Mouse (Mus musculus): ENCODE measurements around the gene Gng11.

Gng11 gene

GRCm38 (mm10) chr6:4003890-4004306, at the start of gene Gng11:
Gene Gng11, plus strand, starts transcription at chr6:4003904.
- no peak for DNase-seq (ENCODE audit: low read depth in 1 of 2, low spot score in 2 of 2)

GRCm38 (mm10) chr6:3954969-3955368, 48.7 kb upstream of the Gng11 start:
- DNase-seq (ENCODE audit: low read depth in 1 of 2, low spot score in 2 of 2), result no peak

GRCm38 (mm10) chr6:3967676-3968626, 35.8 kb upstream of the Gng11 start:
- peak in 1 of 2 experiments; percentile 3 for DNase-seq (ENCODE audit: low read depth in 1 of 2, low spot score in 2 of 2)

GRCm38 (mm10) chr6:3973679-3974078, 30.0 kb upstream of the Gng11 start:
- DNase-seq (ENCODE audit: low read depth in 1 of 2, low spot score in 2 of 2), result no peak

- DNase-seq (ENCODE audit: low read depth in 1 of 2, low spot score in 2 of 2), result no peak
Observed at GRCm38 (mm10) chr6:3982661-3983284, 20.9 kb upstream of the Gng11 start.

GRCm38 (mm10) chr6:3988750-3989149, 15.0 kb upstream of the Gng11 start, which contains the start of gene Tfpi2:
Gene Tfpi2, minus strand, starts transcription at chr6:3988919.
- DNase-seq (ENCODE audit: low read depth in 1 of 2, low spot score in 2 of 2), result no peak

- no peak for DNase-seq (ENCODE audit: low read depth in 1 of 2, low spot score in 2 of 2)
Observed at GRCm38 (mm10) chr6:3993492-3993891, 10.2 kb upstream of the Gng11 start, which contains the start of gene Gngt1. Gene Gngt1, plus strand, starts transcription at chr6:3993792.

GRCm38 (mm10) chr6:3998089-3998488, 5.6 kb upstream of the Gng11 start:
- no peak for DNase-seq (ENCODE audit: low read depth in 1 of 2, low spot score in 2 of 2)

- no peak for DNase-seq (ENCODE audit: low read depth in 1 of 2, low spot score in 2 of 2)
Observed at GRCm38 (mm10) chr6:3999296-3999695, 4.4 kb upstream of the Gng11 start.

GRCm38 (mm10) chr6:4000716-4001115, 3.0 kb upstream of the Gng11 start:
- DNase-seq (ENCODE audit: low read depth in 1 of 2, low spot score in 2 of 2), result no peak

GRCm38 (mm10) chr6:4003445-4003844, 259 bp upstream of the Gng11 start:
- DNase-seq (ENCODE audit: low read depth in 1 of 2, low spot score in 2 of 2), result no peak

GRCm38 (mm10) chr6:4004808-4005207, 1.1 kb downstream of the Gng11 start:
- DNase-seq (ENCODE audit: low read depth in 1 of 2, low spot score in 2 of 2), result no peak

GRCm38 (mm10) chr6:4008501-4009040, 4.9 kb downstream of the Gng11 start:
- DNase-seq (ENCODE audit: low read depth in 1 of 2, low spot score in 2 of 2), result no peak

GRCm38 (mm10) chr6:4009548-4009947, 5.8 kb downstream of the Gng11 start:
- DNase-seq (ENCODE audit: low read depth in 1 of 2, low spot score in 2 of 2), result no peak

- DNase-seq (ENCODE audit: low read depth in 1 of 2, low spot score in 2 of 2), result no peak
Observed at GRCm38 (mm10) chr6:4022645-4023044, 18.9 kb downstream of the Gng11 start.

- no peak for DNase-seq (ENCODE audit: low read depth in 1 of 2, low spot score in 2 of 2)
Observed at GRCm38 (mm10) chr6:4026367-4026766, 22.7 kb downstream of the Gng11 start.

- no peak for DNase-seq (ENCODE audit: low read depth in 1 of 2, low spot score in 2 of 2)
Observed at GRCm38 (mm10) chr6:4030956-4031355, 27.3 kb downstream of the Gng11 start.

GRCm38 (mm10) chr6:4041821-4042220, 38.1 kb downstream of the Gng11 start:
- no peak for DNase-seq (ENCODE audit: low read depth in 1 of 2, low spot score in 2 of 2)

- DNase-seq (ENCODE audit: low read depth in 1 of 2, low spot score in 2 of 2), result no peak
Observed at GRCm38 (mm10) chr6:4047200-4047599, 43.5 kb downstream of the Gng11 start.

GRCm38 (mm10) chr6:4052843-4053242, 49.1 kb downstream of the Gng11 start:
- DNase-seq (ENCODE audit: low read depth in 1 of 2, low spot score in 2 of 2), result no peak

- no peak for DNase-seq (ENCODE audit: low read depth in 1 of 2, low spot score in 2 of 2)
Observed at GRCm38 (mm10) chr6:4054387-4054786, 50.7 kb downstream of the Gng11 start.
